Mouse (Mus musculus) spleen, postnatal 4 days (tissue): ENCODE results near the gene Hcfc1r1.

Experiments used
- DNase-seq, 2 experiments: peaks; one replicate each; pipeline ENCODE4 v3.0.0; 2022; ENCODE audit warnings: low spot score in 2 of 2

Gene Hcfc1r1

GRCm38 (mm10) chr17:23719455-23719854, 46.1 kb downstream of the Hcfc1r1 start:
- no peak for DNase-seq

- DNase-seq = no peak
These were observed 48.5 kb downstream of the Hcfc1r1 start for GRCm38 (mm10) chr17:23721886-23722285.

GRCm38 (mm10) chr17:23722376-23723125, 49.2 kb downstream of the Hcfc1r1 start, which contains the start of gene 1520401A03Rik:
Gene 1520401A03Rik, minus strand, starts transcription at chr17:23722783.
- DNase-seq = no peak
